Mouse (Mus musculus) neural tube, embryonic 15.5 days (tissue): ENCODE data around the gene Tulp3. TPM values are rescaled to one million over a fixed set of nuclear protein-coding genes. Genes with fewer than 3 reads are reported as not detected.
"Not testable (repeated sequence)": the region's sequence is repeated elsewhere in the genome, so short reads cannot be mapped to it uniquely, and the experiment has no call there.

Source experiments
- ATAC-seq: fragments of 200-750 bp; cut with Nextera tagmentation; 2 replicates; pipeline ENCODE4 v1.8.0; 2017; ENCODE audit warnings: mild to moderate bottlenecking, moderate TSS enrichment, moderate library complexity; ENCODE audit not compliant: low FRiP score
- H3K27ac ChIP-seq: fragments of 300-500 bp; sonication (generic); replicated peaks from 2 replicates; pipeline ENCODE4 v1.5.1; 2015; ENCODE audit warnings: mild to moderate bottlenecking, inconsistent platforms
- H3K27me3 ChIP-seq: fragments of 300-500 bp; sonication (generic); replicated peaks from 2 replicates; pipeline ENCODE4 v1.6.1; 2015; ENCODE audit warnings: inconsistent platforms
- H3K36me3 ChIP-seq: fragments of 300-500 bp; sonication (generic); 2 replicates; pipeline ENCODE4 v1.6.1; 2015; ENCODE audit warnings: inconsistent platforms
- H3K4me1 ChIP-seq: fragments of 300-500 bp; sonication (generic); 2 replicates; pipeline ENCODE4 v1.6.1; 2015; ENCODE audit warnings: inconsistent platforms
- H3K4me2 ChIP-seq: fragments of 300-500 bp; sonication (generic); 2 replicates; pipeline ENCODE4 v1.6.1; 2015; ENCODE audit warnings: inconsistent platforms, mild to moderate bottlenecking, moderate library complexity
- H3K4me3 ChIP-seq: fragments of 300-500 bp; sonication (generic); replicated peaks from 2 replicates; pipeline ENCODE4 v1.5.1; 2015; ENCODE audit warnings: mild to moderate bottlenecking, inconsistent platforms
- H3K9ac ChIP-seq: fragments of 300-500 bp; sonication (generic); replicated peaks from 2 replicates; pipeline ENCODE4 v1.6.1; 2015; ENCODE audit warnings: mild to moderate bottlenecking, inconsistent platforms
- H3K9me3 ChIP-seq: fragments of 300-500 bp; sonication (generic); replicated peaks from 2 replicates; pipeline ENCODE4 v1.6.1; 2016; ENCODE audit warnings: inconsistent platforms
- WGBS: fragments of 180-500 bp; shearing (Covaris S2); methylation state at CpG from one replicate; pipeline ENCODE4 v1.1.7; 2015; ENCODE audit warnings: mixed read lengths; 5-methylcytosine and 5-hydroxymethylcytosine counted together
- polyA plus RNA-seq: library from polyadenylated mRNA; unstranded; fragments of >200 nt; fragmentation: Nextera tagmentation; extraction: Ambion mirVana; gene quantifications from 2 replicates; pipeline ENCODE4 v1.2.1, GENCODE M21; 2015

Gene Tulp3
- polyA plus RNA-seq, 1 experiment from 2014 or later = 19.1 TPM

GRCm38 (mm10) chr6:128308311-128308710 lies 47.3 kb downstream of the Tulp3 start:
- Histone ChIP-seq H3K4me2 (no peak overlapping the region), H3K27me3 (no peaks in the 10 kb centered on the region), H3K9ac (no peak overlapping the region), H3K9me3 (no peaks in the 10 kb centered on the region), H3K4me1 (no peaks in the 10 kb centered on the region), H3K36me3 (no peaks in the 10 kb centered on the region), H3K4me3 (no peak overlapping the region), H3K27ac (no peak overlapping the region)
- ATAC-seq = no peak; the same call in 1 of the 2 replicates
- WGBS = 26% methylated on average over 4 of the region's 4 CpGs

- H3K4me1 ChIP-seq = peaks cover 15% of the 10 kb centered on the region
- H3K4me2 ChIP-seq = no peak overlapping the region
- H3K27ac ChIP-seq = no peak overlapping the region
- no peak overlapping the region for H3K4me3 ChIP-seq
- no peak overlapping the region for H3K9ac ChIP-seq
- 89% methylated on average over 4 of the region's 4 CpGs for WGBS
- ATAC-seq = no peak
- H3K9me3 ChIP-seq = no peaks in the 10 kb centered on the region
- peaks cover 25% of the 10 kb centered on the region for H3K27me3 ChIP-seq
- H3K36me3 ChIP-seq = no peaks in the 10 kb centered on the region
Observed at GRCm38 (mm10) chr6:128304801-128305200, 50.9 kb downstream of the Tulp3 start.

DNA sequence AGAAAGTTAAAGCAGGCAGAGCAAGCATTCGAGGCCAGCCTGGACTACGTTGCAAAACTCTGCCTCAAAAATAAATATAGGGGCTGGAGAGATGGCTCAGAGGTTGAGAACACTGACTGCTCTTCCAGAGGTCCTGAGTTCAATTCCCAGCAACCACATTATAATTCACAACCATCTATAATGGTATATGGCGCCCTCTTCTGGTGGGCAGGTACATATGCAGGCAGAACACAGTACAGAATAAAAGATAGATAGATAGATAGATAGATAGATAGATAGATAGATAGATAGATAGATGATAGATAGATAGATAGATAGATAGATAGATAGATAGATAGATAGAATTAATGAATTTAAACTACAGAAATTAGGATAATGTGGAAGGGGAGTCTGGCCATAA lies 53.0 kb downstream of the Tulp3 start:
- ATAC-seq, H3K9ac ChIP-seq, H3K4me3 ChIP-seq, H3K4me2 ChIP-seq, H3K36me3 ChIP-seq, H3K9me3 ChIP-seq, H3K27ac ChIP-seq: not testable (repeated sequence)
- Histone ChIP-seq H3K4me1 (peaks cover 21% of the 10 kb centered on the region), H3K27me3 (peaks cover 46% of the 10 kb centered on the region)
- WGBS = 77% methylated on average over 3 of the region's 3 CpGs

DNA sequence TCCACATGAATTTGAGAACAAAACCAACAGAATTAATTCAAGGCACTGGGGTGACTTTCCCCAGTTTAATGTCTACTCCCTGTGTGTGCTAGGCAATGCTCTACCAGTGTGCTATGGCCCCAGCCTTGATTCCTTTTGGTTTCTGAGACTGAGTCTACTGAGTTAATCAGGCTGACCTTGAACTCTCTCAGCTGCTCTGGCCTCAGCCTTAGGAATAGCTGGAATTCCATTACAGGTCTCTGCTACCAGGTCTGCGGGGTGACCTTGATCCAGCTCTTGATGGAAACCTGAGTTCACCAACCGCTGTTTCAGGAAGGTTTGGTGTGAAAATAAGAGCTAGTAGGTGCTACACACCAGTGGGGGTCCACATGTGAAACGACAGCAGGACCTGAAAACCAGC lies 53.8 kb downstream of the Tulp3 start:
- no peak overlapping the region for H3K9ac ChIP-seq
- H3K4me3 ChIP-seq = no peak overlapping the region
- H3K27ac ChIP-seq = no peak overlapping the region
- H3K27me3 ChIP-seq = peaks cover 54% of the 10 kb centered on the region
- peaks cover 24% of the 10 kb centered on the region for H3K4me1 ChIP-seq
- H3K9me3 ChIP-seq = no peaks in the 10 kb centered on the region
- H3K4me2 ChIP-seq = no peak overlapping the region
- H3K36me3 ChIP-seq = no peaks in the 10 kb centered on the region
- WGBS = 82% methylated on average over 3 of the region's 3 CpGs
- no peak for ATAC-seq

GRCm38 (mm10) chr6:128301458-128301857 lies 54.2 kb downstream of the Tulp3 start:
- no peaks in the 10 kb centered on the region for H3K36me3 ChIP-seq
- peak overlapping the region; percentile 100 for H3K4me2 ChIP-seq
- H3K9me3 ChIP-seq = no peaks in the 10 kb centered on the region
- H3K27ac ChIP-seq = no peak overlapping the region
- no peak overlapping the region for H3K4me3 ChIP-seq
- ATAC-seq = no peak
- peaks cover 54% of the 10 kb centered on the region for H3K27me3 ChIP-seq
- WGBS = 46% methylated on average over 11 of the region's 11 CpGs
- H3K4me1 ChIP-seq = peaks cover 28% of the 10 kb centered on the region
- no peak overlapping the region for H3K9ac ChIP-seq

- under 1% methylated on average over 80 of the region's 81 CpGs for WGBS
- H3K27ac ChIP-seq = no peak within 1 kb of the TSS
- H3K4me2 ChIP-seq = peak within 1 kb of the TSS; percentile 100
- peaks cover 30% of the 10 kb centered on the region for H3K4me1 ChIP-seq
- peaks cover 54% of the 10 kb centered on the region for H3K27me3 ChIP-seq
- H3K4me3 ChIP-seq = peak within 1 kb of the TSS; percentile 65
- H3K9ac ChIP-seq = peak within 1 kb of the TSS; percentile 60
- ATAC-seq = peak; percentile 64
- no peaks in the 10 kb centered on the region for H3K9me3 ChIP-seq
- H3K36me3 ChIP-seq = no peaks in the 10 kb centered on the region
Observed at GRCm38 (mm10) chr6:128300134-128301001, 55.3 kb downstream of the Tulp3 start, which contains the start of gene Tead4. Gene Tead4 (minus strand): TSS chr6:128300823.

GRCm38 (mm10) chr6:128299292-128300133 lies 56.1 kb downstream of the Tulp3 start:
- Histone ChIP-seq H3K9ac (peak overlapping the region; percentile 60), H3K9me3 (no peaks in the 10 kb centered on the region), H3K4me3 (peak overlapping the region; percentile 65), H3K4me1 (peaks cover 30% of the 10 kb centered on the region), H3K4me2 (peak overlapping the region; percentile 100), H3K36me3 (no peaks in the 10 kb centered on the region), H3K27me3 (peaks cover 54% of the 10 kb centered on the region), H3K27ac (no peak overlapping the region)
- 0 out of 2 replicates have a peak, but pooled peaks have one; percentile 28 for ATAC-seq
- WGBS = under 1% methylated on average over 25 of the region's 25 CpGs

DNA sequence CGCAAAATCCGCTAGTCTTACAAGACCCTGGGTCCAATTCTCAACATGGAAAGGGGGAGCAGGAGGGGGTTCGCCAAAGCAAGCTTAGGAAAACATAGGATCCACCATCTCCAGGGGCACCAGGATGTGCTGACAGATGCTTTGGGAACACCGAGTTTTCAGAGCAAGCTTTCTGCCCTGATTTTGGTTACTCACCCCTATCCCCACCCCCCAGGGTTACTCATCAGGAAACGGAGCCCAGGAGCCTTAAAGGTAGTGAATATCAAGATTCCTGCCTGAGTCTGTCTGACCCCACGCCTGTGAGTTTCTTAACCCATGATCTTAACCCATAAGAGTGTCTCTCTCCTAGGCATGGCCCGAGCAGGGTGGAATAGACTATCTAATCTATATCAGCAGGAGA lies 57.4 kb downstream of the Tulp3 start:
- WGBS = 58% methylated on average over 7 of the region's 7 CpGs
- peaks cover 30% of the 10 kb centered on the region for H3K4me1 ChIP-seq
- H3K4me2 ChIP-seq = no peak overlapping the region
- H3K9me3 ChIP-seq = no peaks in the 10 kb centered on the region
- no peak overlapping the region for H3K27ac ChIP-seq
- H3K9ac ChIP-seq = no peak overlapping the region
- no peak for ATAC-seq
- H3K27me3 ChIP-seq = peaks cover 54% of the 10 kb centered on the region
- H3K4me3 ChIP-seq = no peak overlapping the region
- H3K36me3 ChIP-seq = no peaks in the 10 kb centered on the region

- Histone ChIP-seq H3K4me3 (no peak overlapping the region), H3K4me2 (no peak overlapping the region), H3K27ac (no peak overlapping the region), H3K9me3 (no peaks in the 10 kb centered on the region), H3K27me3 (peaks cover 47% of the 10 kb centered on the region), H3K4me1 (peaks cover 30% of the 10 kb centered on the region), H3K9ac (no peak overlapping the region), H3K36me3 (no peaks in the 10 kb centered on the region)
- WGBS = 31% methylated on average over 11 of the region's 11 CpGs
- ATAC-seq = no peak
Observed at GRCm38 (mm10) chr6:128296750-128297393, 58.8 kb downstream of the Tulp3 start.

DNA sequence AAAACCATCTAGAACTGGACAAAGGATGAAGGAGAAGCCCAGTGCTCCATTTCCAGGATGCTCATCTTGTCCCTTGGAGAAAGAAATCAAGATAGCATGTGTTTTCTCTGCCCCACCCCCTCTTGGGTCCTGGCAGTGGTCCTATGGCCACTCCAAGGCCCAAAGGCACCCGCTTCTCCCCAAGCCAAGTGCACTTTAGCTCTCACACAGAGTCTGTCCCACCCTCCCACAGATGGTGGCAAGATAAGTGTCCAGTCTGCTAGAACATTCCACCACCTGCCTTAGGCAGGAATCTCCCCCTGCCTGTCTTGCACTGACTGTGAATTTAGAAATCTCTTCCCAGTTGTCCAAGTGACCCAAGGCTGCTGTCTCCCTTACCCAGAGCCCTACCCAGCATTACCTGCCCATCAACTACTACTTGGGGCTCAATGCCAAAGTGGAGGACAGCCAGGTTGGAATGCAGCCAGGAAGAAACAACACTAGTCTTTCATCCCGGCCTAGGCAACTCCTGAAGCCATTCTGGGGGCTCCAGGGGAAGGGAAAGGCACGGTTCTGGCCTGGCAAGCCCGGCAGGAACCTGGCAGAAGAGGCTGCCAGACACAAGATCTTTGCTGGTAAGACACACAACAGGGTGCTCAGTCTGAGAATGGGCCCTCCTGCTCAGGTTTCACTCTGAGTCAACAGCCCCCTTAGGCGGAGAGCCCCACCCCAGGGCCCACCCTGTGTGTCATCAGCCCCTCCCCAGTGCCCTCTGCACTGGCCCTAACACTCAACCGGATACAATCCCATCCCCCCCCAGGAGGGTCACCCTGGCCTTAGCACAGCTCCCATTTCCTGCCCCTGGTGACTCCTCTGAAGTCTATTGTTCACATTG lies 59.5 kb downstream of the Tulp3 start:
- Histone ChIP-seq H3K27me3 (peaks cover 40% of the 10 kb centered on the region), H3K9me3 (no peaks in the 10 kb centered on the region), H3K9ac (no peak overlapping the region), H3K4me2 (no peak overlapping the region), H3K4me1 (peaks cover 28% of the 10 kb centered on the region), H3K4me3 (no peak overlapping the region), H3K36me3 (no peaks in the 10 kb centered on the region), H3K27ac (no peak overlapping the region)
- WGBS = 42% methylated on average over 6 of the region's 6 CpGs
- peak; percentile 19; the same call in 1 of the 2 replicates for ATAC-seq
